Mouse (Mus musculus) lung, postnatal 25 days (tissue): Measurements from ENCODE around the gene Fam76a.

ENCODE experiments used
- DNase-seq: peaks from one replicate; pipeline ENCODE4 v3.0.0; 2022; ENCODE audit warnings: low spot score

Fam76a gene

DNA sequence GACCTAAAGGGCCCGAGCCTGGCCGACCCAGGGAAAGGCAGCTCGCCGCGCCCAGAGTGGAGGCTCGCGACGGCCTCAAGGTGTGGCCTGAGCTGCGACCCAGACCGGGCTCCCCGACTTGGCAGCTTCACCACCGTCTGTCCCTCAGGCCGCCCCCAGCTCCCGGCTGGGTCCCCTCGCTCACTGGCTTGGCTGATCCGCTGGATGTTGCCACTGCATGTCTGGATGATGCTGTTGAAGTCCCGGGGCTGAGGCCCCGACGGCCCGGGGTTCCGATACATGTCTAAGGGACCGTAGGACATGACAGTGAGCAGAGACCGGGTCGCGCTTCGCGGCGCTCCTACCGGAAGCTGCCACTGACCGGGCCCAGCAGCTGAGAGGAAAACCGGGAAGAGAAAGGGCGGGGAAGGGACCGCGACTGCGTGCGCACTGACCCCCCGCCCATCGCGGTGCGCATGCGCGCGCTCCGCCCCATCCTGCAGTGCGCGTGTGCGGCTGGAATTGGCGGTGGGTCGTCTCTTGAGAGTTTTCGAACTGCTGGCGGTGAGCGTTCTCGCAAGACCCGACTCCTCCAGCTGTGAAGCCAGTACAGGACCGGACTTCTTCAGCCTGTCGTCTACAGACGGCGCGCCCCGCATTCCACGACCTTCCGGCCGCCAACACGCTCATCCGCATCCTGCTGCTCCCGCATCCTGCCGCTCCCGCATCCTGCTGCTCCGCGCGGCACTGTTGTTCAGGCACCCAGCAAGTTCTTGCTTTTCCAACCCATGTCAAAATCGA, 38.1 kb downstream of the Fam76a start, which contains the start of gene Stx12:
TSS of gene Stx12 (minus strand) at position 446 of the 780 bp plus-strand sequence.
- peak; percentile 91 for DNase-seq

DNA sequence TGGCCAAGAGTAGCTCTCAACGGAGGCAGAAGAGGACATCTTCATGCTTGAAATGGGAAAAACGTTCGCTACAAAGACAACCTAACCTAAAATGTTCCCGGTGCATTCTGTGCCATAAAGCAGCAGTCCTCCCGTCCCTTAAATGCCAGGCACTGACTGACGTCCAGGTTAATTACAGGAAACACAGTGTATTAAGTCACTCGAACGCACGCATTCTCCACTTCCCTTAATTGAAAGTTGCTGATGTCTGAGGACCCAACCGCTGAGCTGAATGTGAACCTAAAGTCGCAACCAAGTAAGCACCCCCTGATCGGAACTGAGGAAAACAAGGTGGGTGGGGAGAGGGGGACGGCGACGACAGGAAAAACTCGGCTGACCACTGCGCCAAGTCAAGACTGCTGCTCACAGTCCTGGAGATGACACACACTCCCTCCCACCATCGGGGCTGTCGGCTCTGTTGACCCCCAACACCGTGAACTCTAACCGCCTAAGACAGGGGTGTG, 38.7 kb downstream of the Fam76a start:
- peak; percentile 8 for DNase-seq

GRCm38 (mm10) chr4:132874363-132875097, 47.8 kb downstream of the Fam76a start:
- no peak for DNase-seq

DNA sequence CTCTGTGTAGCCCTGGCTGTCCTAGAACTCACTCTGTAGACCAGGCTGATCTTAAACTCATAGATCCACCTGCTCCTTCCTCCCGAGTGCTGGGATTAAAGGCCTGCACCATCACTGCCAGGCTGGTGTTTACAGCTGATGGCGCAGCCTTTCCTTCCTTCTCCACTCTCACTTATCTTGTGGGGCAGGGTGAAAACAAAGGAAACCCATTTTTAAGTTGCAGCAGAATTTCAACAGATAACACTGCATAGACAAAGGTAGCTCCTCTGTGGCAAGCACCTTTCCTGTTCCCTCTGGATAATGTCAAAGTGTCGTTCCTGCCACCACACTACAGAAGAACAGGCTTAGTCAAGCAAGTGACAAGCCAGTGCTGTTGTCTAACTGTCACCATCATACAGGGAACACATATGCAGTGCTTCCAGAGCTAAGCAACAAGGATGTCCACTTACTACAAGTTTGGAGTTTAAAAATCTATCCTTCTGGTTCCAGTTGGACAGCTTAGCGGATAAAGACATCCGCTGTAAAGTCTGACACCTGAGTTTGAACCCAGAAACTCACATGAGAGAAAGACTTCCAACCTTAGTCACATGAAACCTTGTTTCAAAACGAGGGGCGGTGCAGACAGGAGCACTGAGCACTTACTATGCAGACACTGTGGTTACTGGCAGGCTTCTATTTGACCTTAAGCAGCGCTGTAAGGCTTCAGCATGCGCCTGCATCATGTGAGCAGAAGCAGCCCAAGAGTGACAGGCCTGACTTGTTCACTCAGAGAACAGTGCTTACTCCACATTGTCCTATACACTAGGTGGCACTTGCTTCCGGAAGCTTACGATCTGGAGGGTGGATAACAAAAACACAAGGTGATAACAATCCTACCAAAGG, 48.6 kb downstream of the Fam76a start:
- DNase-seq, result peak; percentile 3

- DNase-seq, result no peak
Observed at GRCm38 (mm10) chr4:132871116-132871515, 51.2 kb downstream of the Fam76a start.

- DNase-seq, result no peak
Observed at GRCm38 (mm10) chr4:132864856-132865255, 57.5 kb downstream of the Fam76a start.

DNA sequence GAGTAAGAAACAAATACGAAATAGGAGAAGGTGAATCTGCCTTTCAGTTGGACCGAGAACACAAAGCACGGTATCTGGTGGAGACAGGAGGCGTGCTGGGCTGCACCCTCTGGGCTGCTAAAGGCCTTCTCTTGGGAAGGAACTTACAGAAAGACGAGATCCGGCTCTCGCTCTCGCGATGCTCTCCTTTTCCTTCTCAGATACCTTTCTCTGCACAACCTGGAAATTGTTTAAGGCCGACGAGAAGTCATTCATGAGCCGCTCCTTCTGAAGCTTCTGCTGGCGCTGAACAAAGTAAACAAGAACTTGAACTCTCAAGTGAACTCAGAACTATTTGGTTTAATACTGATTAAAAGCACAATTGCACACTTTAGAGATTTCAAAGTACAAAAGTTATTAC, 59.3 kb downstream of the Fam76a start:
- peak; percentile 24 for DNase-seq

DNA sequence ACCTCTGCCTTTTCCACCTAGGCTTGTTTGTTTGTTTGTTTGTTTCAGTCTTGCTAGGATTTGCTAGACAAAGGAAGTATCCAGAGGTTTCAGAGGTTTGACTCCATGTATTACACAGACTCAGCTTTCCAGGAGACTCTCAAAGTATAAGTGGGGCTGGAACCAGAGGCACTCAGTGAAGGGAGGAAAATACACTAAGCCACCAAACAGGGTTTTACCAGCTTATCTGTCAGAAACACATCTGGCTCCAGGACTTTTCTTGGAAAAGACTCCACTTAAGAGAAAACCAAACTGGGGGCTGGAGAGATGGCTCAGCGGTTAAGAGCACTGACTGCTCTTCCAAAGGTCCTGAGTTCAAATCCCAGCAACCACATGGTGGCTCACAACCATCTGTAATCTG, 61.5 kb downstream of the Fam76a start:
- DNase-seq, result no peak
